Mouse (Mus musculus): Measurements from ENCODE around the gene Dlg1. TPM values are rescaled to one million over a fixed set of nuclear protein-coding genes. Genes with fewer than 3 reads are reported as not detected.

Gene Dlg1
- polyA plus RNA-seq, 1 experiment from 2014 or later: 30.8 TPM

DNA sequence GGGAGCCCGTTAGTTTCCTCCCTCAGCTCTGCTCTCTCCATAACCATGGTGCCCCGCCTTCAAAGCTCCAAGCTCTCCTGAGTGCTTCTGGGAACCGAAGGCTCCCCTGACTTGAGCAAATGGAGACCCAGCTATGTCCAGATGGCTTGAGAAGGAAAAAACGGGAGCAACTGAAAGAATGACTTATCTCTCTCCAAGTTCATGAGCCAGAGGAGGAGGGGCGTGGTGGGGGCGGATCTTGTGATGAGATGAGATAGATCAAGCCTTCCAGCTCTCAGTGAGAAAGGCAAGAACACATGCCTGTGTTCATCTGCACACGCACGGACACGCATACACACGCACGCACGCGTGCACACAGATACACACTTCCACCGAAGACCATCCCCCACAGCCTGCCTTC is 220.1 kb downstream of the Dlg1 start:
- no peaks in the 10 kb centered on the region for H3K9me3 ChIP-seq (replicated peaks)
- no peak overlapping the region for H3K9ac ChIP-seq
- 0 out of 2 replicates have a peak overlapping the region, but pooled peaks have one; percentile 22 for H3K4me2 ChIP-seq (replicated peaks)
- no peaks in the 10 kb centered on the region for H3K36me3 ChIP-seq
- ATAC-seq (ENCODE audit: insufficient number of reproducible peaks, low FRiP score, low TSS enrichment, low read depth): no peak
- H3K4me3 ChIP-seq (replicated peaks): no peak overlapping the region
- peaks cover 24% of the 10 kb centered on the region for H3K4me1 ChIP-seq
- no peaks in the 10 kb centered on the region for H3K27me3 ChIP-seq
- H3K27ac ChIP-seq (replicated peaks): no peak overlapping the region
- 69% methylated on average over 14 of the region's 14 CpGs for WGBS

DNA sequence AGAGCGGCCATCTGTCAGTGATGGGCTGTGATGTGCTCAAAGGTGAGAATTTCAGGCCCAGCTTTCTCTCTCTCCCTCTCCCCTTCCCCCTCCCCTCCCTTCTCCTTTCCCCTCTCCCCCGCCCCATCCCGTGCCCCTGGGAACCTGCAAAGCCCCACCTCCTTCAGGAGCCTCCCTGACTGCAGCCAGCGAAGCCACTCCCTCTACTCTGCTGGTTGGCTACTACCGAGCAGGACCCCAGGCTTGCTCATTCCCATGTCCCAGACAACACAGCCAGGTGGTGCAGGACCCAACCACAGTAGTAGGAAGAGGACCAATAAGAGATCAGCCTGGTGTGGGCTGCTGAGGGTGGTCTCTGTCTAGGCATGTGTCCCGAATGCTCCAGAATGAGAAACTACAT is 220.7 kb downstream of the Dlg1 start:
- 23% methylated on average over 6 of the region's 6 CpGs for WGBS
- ATAC-seq (ENCODE audit: insufficient number of reproducible peaks, low FRiP score, low TSS enrichment, low read depth): no peak
- Histone ChIP-seq H3K27me3 (no peaks in the 10 kb centered on the region), H3K4me1 (peaks cover 18% of the 10 kb centered on the region), H3K27ac (replicated peaks) (no peak overlapping the region), H3K9ac (no peak overlapping the region), H3K4me3 (replicated peaks) (no peak overlapping the region), H3K9me3 (replicated peaks) (no peaks in the 10 kb centered on the region), H3K4me2 (replicated peaks) (peak overlapping the region; percentile 22), H3K36me3 (no peaks in the 10 kb centered on the region)

DNA sequence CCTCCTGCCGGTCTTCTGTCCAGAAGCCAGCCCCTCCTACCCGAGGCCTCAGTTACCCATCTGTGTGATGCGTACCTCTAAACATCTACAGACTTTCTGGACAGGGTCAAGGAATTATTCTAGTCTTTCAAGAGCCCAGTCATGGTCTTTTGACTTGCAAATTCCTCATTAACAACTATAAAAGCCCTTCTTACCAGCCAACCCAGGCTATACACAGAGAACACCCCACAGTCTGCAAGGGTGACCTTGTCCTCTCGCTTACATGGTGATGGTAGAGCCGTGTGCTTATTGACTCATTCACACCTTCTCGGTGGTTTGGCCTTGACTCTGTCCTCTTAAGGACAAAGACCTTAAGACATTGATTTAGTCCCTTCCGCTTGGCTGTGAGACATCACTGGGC is 227.7 kb downstream of the Dlg1 start:
- no peak overlapping the region for H3K27ac ChIP-seq (replicated peaks)
- H3K4me2 ChIP-seq (replicated peaks): no peak overlapping the region
- no peak overlapping the region for H3K4me3 ChIP-seq (replicated peaks)
- no peak overlapping the region for H3K9ac ChIP-seq
- no peaks in the 10 kb centered on the region for H3K4me1 ChIP-seq
- H3K27me3 ChIP-seq: no peaks in the 10 kb centered on the region
- H3K9me3 ChIP-seq (replicated peaks): no peaks in the 10 kb centered on the region
- 80% methylated on average over 7 of the region's 7 CpGs for WGBS
- no peaks in the 10 kb centered on the region for H3K36me3 ChIP-seq
- ATAC-seq (ENCODE audit: insufficient number of reproducible peaks, low FRiP score, low TSS enrichment, low read depth): no peak

DNA sequence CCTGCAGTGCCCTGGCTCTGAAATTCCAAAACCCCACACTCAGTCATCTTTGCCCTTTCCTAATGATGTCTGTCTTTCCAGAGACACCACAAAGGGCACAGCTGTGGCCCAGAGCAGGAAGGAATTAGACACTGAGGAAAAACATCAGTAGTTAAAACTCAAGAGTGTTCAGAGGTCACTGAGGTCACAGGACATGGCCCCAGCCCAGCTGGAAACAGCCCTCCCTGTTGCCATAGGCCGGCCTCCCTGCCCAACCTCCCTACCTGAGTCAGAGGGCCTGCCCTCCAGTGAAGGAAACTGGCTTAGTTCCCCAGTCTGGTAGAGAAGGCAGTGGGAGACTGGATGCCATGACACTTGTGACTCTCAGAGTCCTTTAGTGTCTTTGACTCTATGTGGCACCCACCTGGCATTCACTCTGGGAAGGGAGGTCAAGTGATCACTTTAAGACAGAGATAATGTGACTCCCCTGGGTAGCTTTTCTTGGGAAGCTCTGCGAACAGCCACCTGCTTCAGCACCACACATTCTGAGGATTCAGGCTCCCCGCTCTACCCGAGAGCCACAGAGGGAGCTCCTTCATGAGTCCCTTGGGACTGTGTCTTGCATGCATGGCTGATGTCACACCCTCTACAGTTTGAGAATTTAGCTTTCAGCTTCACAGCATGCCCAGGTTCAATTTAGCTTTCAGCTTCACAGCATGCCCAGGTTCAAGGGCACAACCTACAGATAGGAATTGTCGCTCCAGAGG is 230.3 kb downstream of the Dlg1 start:
- H3K4me1 ChIP-seq: peaks cover 11% of the 10 kb centered on the region
- no peaks in the 10 kb centered on the region for H3K27me3 ChIP-seq
- no peaks in the 10 kb centered on the region for H3K9me3 ChIP-seq (replicated peaks)
- no peak overlapping the region for H3K4me2 ChIP-seq (replicated peaks)
- WGBS: 67% methylated on average over 5 of the region's 5 CpGs
- H3K36me3 ChIP-seq: no peaks in the 10 kb centered on the region
- H3K9ac ChIP-seq: no peak overlapping the region
- ATAC-seq (ENCODE audit: insufficient number of reproducible peaks, low FRiP score, low TSS enrichment, low read depth): no peak
- no peak overlapping the region for H3K4me3 ChIP-seq (replicated peaks)
- H3K27ac ChIP-seq (replicated peaks): no peak overlapping the region

DNA sequence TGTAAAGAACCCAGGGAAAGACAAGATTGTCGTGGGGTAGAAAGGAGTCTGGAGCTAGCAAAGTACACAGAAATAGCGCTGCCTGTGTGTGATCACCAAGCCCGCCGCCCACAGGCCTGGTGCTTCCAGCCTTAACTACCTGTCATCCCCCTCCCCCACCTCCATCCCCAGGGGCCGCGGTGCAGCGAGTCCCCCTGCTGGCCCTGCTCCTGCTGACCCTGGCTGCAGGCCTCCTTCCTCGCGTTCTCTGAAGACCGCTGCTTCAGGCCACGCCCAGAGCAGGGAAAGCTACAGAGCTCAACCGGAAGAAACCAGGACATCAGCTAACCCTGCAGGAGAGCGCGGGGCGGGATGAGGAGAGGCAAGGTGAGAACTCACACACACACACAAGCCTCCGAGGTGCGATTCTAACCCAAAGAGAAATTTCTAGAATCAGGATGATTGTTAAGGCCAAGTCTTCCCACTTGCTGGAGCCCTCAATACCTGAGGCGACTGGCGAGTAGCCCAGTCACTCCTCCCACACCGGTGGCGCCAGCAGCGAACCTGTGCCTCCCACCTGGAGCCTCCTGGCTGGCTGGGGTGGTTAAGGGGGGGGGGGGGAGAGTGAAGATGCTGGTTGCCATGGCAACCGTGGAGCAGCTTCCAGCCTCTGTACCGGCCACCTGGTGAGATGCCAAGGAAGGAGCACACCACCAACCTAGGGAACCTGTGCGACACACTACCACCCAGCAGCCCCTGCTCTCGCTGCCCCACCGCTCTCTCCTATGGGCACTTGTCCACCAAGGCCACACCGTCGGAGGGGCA is 233.9 kb downstream of the Dlg1 start:
- peaks cover 11% of the 10 kb centered on the region for H3K4me1 ChIP-seq
- no peaks in the 10 kb centered on the region for H3K36me3 ChIP-seq
- peak overlapping the region; percentile 55 for H3K4me2 ChIP-seq (replicated peaks)
- 0 out of 2 replicates have a peak, but pooled peaks have one; percentile 41 for ATAC-seq (ENCODE audit: insufficient number of reproducible peaks, low FRiP score, low TSS enrichment, low read depth)
- H3K9ac ChIP-seq: no peak overlapping the region
- 0 out of 2 replicates have a peak, but pooled peaks cover 3% of the 10 kb centered on the region for H3K9me3 ChIP-seq (replicated peaks)
- no peaks in the 10 kb centered on the region for H3K27me3 ChIP-seq
- H3K27ac ChIP-seq (replicated peaks): 0 out of 2 replicates have a peak overlapping the region, but pooled peaks have one; percentile 17
- WGBS: 12% methylated on average over 29 of the region's 29 CpGs
- peak overlapping the region; percentile 31 for H3K4me3 ChIP-seq (replicated peaks)

DNA sequence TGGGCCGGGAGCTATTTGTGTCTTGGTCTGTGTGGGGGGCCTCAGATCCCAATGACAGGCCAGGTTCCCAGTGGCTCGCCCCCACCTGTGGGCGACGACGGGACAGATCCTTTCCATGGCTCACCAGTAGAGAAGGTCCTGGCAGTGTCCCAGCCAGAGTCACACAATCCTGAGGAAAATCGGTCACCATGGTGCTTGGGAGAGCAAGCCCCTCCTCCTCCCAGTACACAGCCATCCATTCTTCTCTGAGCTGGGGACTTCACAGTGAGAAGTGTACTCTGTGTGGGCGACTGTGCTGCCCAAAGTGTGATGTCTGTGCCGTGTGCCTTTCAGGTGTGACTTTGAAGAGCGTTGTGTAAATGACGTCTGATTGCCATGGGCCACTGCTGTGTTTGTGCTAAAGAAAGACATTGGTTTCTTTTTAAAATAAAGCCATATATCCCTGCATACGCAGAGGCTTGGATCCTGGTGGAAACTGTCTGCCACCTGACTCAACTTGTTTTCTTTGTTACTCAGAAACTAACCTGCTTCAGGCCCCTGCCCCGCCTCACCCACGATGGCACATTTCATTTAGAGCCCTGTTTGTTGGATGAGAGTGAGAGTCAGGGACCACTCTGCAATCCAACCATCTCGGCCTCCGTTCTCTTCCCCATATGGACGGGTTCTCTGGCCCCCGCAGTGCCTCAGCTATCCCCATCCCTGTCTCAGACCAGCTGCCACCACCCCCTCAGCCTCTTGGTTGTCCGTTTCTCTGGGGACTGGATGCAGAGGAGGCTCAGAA is 235.5 kb downstream of the Dlg1 start:
- Histone ChIP-seq H3K4me3 (replicated peaks) (no peak overlapping the region), H3K27ac (replicated peaks) (no peak overlapping the region), H3K4me2 (replicated peaks) (no peak overlapping the region), H3K27me3 (no peaks in the 10 kb centered on the region), H3K4me1 (peaks cover 11% of the 10 kb centered on the region), H3K9me3 (replicated peaks) (0 out of 2 replicates have a peak, but pooled peaks cover 3% of the 10 kb centered on the region), H3K9ac (no peak overlapping the region), H3K36me3 (no peaks in the 10 kb centered on the region)
- ATAC-seq (ENCODE audit: insufficient number of reproducible peaks, low FRiP score, low TSS enrichment, low read depth): no peak
- WGBS: 70% methylated on average over 18 of the region's 18 CpGs

DNA sequence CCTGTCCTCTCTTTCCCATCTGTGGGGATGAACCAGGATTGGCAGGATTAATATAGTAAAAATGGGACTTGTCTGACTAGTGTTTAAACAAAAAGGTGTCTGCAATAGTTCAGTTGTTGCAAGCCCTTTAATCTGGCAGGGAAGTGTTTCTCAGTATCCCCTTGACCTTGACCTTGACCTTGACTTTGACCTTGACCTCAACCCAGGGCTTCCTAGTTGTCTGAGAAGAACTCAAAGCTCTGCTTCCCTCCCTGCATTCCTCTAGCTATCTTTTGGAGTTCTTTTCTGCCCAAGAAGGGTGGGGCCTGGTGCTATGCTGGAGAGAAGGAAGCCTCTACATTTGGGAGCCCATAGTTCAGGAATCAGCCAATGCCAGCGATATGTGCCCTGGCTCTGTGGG is 238.6 kb downstream of the Dlg1 start:
- no peak overlapping the region for H3K4me2 ChIP-seq (replicated peaks)
- peaks cover 22% of the 10 kb centered on the region for H3K4me1 ChIP-seq
- 88% methylated on average over 1 of the region's 1 CpGs for WGBS
- H3K9ac ChIP-seq: no peak overlapping the region
- no peaks in the 10 kb centered on the region for H3K27me3 ChIP-seq
- H3K27ac ChIP-seq (replicated peaks): no peak overlapping the region
- no peak overlapping the region for H3K4me3 ChIP-seq (replicated peaks)
- 0 out of 2 replicates have a peak, but pooled peaks cover 3% of the 10 kb centered on the region for H3K9me3 ChIP-seq (replicated peaks)
- H3K36me3 ChIP-seq: no peaks in the 10 kb centered on the region
- no peak for ATAC-seq (ENCODE audit: insufficient number of reproducible peaks, low FRiP score, low TSS enrichment, low read depth)

DNA sequence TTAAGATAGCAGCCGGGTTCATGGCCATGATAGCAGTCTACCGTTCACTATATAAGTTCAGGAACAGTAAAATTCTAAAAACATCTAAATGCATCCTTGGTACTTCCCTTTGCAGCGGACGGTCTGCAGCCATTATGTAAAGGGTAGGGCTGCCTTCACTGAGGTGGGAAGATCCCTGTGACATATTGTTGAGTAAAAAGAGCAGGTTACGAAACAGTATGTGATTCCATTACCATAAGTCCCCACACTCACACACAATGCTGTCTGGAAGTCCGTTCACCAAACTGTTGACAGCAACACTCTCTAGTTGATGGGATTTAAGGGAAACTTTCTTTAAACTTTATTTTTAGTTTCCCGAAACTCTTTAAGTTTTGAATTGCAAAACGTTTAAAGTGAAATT is 240.0 kb downstream of the Dlg1 start:
- ATAC-seq (ENCODE audit: insufficient number of reproducible peaks, low FRiP score, low TSS enrichment, low read depth): no peak
- H3K27ac ChIP-seq (replicated peaks): no peak overlapping the region
- H3K4me2 ChIP-seq (replicated peaks): no peak overlapping the region
- WGBS: 87% methylated on average over 8 of the region's 8 CpGs
- no peaks in the 10 kb centered on the region for H3K27me3 ChIP-seq
- H3K9me3 ChIP-seq (replicated peaks): 0 out of 2 replicates have a peak, but pooled peaks cover 3% of the 10 kb centered on the region
- H3K4me3 ChIP-seq (replicated peaks): no peak overlapping the region
- peaks cover 15% of the 10 kb centered on the region; the same call in 1 of the 2 replicates for H3K4me1 ChIP-seq
- no peaks in the 10 kb centered on the region for H3K36me3 ChIP-seq
- H3K9ac ChIP-seq: no peak overlapping the region

DNA sequence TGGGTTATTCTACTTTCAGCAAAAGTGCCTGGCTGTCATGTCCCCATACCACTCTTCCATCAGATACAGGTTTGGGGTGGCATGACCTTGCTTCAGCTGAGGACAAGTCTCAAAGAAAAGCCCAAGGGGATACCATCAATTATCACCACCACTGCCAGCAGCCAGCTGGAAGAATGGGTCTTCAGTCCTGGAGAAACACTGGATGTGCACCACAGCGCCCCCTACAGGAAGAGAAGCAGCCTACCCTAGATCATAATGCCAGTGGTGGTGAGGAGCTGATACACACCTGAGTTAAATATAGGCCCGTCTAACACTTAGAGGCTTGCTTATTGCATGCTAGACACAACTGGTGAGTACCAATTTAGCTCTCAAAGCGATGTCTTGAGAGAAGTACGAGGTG is 242.1 kb downstream of the Dlg1 start:
- Histone ChIP-seq H3K27ac (replicated peaks) (no peak overlapping the region), H3K27me3 (no peaks in the 10 kb centered on the region), H3K4me2 (replicated peaks) (no peak overlapping the region), H3K9me3 (replicated peaks) (no peaks in the 10 kb centered on the region), H3K4me3 (replicated peaks) (no peak overlapping the region), H3K4me1 (peaks cover 15% of the 10 kb centered on the region; the same call in 1 of the 2 replicates), H3K9ac (no peak overlapping the region), H3K36me3 (no peaks in the 10 kb centered on the region)
- ATAC-seq (ENCODE audit: insufficient number of reproducible peaks, low FRiP score, low TSS enrichment, low read depth): no peak
- WGBS: 75% methylated on average over 4 of the region's 4 CpGs

DNA sequence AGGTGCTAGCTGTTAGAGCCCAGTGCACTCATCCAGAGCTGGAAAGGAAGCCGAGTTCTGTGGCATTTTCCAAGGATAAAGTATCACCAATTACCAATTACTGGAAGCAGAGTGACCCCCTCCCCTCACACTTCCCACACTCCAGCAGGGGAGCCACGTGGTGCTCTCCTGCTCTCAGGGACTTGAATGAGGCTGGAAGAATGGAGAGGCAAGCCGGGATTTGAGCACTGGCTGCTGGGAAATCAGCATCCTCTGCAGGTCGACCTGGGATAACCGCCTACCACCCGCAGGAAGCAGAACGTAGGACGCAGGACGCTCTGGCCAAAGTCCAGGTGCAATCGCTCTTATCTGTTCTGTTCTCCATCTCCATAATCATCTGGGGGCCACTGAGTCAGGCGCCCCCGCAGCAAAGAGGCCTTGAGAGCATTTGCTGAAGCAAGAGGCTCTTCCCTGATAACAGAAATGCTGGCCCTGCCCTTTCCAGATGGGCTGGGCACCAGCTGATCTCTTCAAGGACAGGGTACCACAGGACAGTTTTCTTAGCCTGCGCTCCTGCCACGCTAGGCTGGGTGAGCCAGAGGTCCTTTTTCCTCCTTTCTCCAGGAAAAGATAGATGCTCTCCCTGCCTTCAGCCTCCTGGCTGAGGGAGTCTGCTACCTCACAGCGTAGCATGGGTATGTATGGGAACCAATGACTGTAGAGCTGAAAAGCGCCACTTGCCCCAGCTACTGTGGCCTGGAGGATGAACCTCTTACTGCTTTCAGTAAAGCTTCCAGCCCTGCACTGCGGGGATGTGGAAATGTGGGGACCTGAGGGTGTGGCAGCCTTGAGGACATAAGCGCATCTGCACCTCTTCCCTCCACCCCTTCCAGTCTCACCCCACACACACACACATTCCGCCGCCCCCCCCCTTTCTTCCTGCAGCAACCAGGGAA is 242.9 kb downstream of the Dlg1 start:
- Histone ChIP-seq H3K4me3 (replicated peaks) (no peak overlapping the region), H3K9ac (no peak overlapping the region), H3K9me3 (replicated peaks) (no peaks in the 10 kb centered on the region), H3K27ac (replicated peaks) (no peak overlapping the region), H3K4me2 (replicated peaks) (peak overlapping the region; percentile 42), H3K4me1 (peaks cover 15% of the 10 kb centered on the region; the same call in 1 of the 2 replicates), H3K27me3 (no peaks in the 10 kb centered on the region), H3K36me3 (no peaks in the 10 kb centered on the region)
- no peak for ATAC-seq (ENCODE audit: insufficient number of reproducible peaks, low FRiP score, low TSS enrichment, low read depth)
- 29% methylated on average over 20 of the region's 20 CpGs for WGBS
